Mouse (Mus musculus) mouse embryonic stem cell (cell line): ENCODE results near the gene Sbp.

Experiments
- in situ Hi-C, 2 experiments: fragments of 300-500 bp; cut with MboI; formaldehyde crosslinking; loops; 1 replicate in 1 of 2; 3 replicates in 1 of 2; pipeline ENCODE4 v1.14.3; 2019 to 2020; ENCODE audit warnings: low sequenced_read_pairs in 2 of 2, low pct_unique_long_range_greater_than_20kb in 1 of 2, mixed read lengths in 1 of 2; ENCODE audit not compliant: unreplicated experiment in 1 of 2

Sbp gene

GRCm38 (mm10) chr17:23980297-23980909, 38.9 kb downstream of the Sbp start, which contains the start of gene Prss30:
Gene Prss30 (minus strand): TSS chr17:23980566.
- in situ Hi-C loops = no loop called here

- in situ Hi-C loops = no loop called here
These were observed 41.4 kb downstream of the Sbp start for GRCm38 (mm10) chr17:23982912-23983311.

DNA sequence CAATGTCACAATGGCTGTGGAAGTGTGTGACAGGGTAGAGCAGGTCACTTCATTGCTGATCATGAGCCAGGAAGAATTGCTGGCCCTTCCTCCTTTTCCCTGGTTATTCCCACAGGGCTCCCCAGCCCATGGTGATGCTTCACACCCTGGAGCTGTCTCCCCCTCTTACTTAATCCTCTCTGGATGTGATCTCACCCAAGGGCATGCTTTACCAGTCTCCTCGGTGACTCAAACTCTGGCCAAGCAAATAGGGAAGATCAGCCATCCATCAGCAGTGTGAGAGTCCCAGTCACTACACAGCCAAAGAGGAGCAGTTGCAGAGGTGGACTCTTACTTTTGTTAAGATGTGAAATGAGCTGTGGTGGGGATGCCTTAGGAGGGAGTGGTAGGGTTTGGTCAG, 43.5 kb downstream of the Sbp start:
- in situ Hi-C loops = no loop called here

DNA sequence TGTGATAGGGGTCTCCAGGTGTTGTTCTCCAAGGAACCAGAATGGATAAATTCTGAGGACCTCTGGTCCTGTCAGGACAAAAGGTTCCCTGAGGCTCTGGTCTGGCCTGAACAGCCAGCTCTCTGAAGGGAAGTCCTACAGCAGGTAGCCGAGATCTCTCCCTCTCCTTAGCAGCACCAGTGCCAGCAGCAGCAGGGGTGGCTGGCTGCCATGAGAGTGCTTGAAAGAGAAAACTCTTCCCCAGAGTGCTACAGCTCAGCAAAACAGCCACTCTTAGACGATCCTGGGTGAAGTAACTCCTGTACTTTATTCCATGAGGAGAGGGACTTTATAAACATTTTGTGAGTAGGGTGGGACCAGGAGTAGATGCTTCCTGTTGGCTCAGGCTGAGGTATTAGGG, 48.3 kb downstream of the Sbp start:
- in situ Hi-C loops = no loop called here

DNA sequence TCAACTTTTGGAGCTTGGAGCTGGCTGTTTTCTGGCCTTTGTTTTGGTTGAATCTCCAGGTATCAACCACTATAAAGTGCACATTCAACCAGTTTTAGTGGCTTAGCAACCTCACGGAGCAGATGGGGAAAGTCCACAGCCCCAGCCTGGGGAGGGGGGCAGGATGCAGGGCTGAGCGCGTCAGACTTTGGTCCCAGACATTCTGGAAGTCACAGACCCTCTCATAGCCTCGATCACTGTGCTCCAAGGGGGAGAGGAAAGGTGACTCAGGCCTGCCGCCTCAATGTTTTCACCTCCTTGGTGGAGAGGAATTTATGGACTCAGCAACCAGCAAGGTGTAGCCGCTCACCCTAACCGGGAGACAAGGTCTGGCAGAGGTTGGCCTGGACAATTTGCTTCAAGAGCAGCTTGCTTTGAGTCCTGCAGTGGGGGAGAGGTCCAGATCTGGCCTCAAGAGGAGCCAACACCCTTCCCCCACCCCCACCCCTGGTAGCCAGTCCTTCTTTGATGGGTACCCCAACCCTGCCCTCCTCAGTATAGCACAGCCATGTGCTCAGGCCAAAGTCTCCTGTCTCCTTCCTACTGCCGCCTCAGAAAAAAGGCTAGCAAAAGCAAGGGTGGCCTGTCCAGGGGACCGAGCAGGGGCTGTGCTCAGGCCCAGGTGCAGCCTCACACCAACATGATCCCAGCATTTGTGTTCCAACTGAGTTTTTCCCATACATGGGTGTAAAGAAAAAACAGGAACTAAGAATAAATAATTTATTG, 51.5 kb downstream of the Sbp start:
- in situ Hi-C loops = no loop called here

- in situ Hi-C loops = no loop called here
These were observed 52.3 kb downstream of the Sbp start for GRCm38 (mm10) chr17:23993559-23994428.

- in situ Hi-C loops = no loop called here
These were observed 53.2 kb downstream of the Sbp start for GRCm38 (mm10) chr17:23994667-23995066.
